Mouse (Mus musculus): ENCODE measurements at regions not wholly inside any gene's neighbourhood (a gene's known extent, or its start where the extent isn't known, plus 50 kb on each side); places are given as distances from the start of the nearest gene placed in this dataset.

DNA sequence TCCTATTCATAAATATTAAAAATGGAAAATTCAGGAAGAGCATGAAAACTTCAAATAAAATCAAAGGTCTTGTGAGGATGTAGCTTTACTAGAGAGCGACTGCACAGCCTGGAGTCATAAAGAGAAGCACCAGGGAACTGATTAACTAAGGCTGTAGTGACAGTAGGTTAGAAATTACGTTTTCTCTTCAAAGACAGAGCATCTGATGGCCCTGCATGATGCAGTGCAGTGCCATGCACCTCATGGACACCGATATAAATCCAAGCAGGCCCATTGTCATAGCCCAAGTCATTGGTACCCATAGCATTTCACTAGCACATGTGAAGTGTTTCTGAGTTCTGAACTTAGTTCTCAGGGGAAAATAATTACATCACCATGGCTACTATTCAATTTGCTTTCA, 199.3 kb upstream of the Zfp804b start:
- TF ChIP-seq POLR2A (IDR thresholded peaks at IDR 0.05; ENCODE audit: extremely low read depth, insufficient read depth, low read length) (no peak), CTCF (IDR thresholded peaks at IDR 0.05; ENCODE audit: extremely low read depth, insufficient read depth, low read length) (no peak)

Data from cortical plate, adult 2 months (tissue).